Mouse (Mus musculus) liver, embryonic 12.5 days (tissue): ENCODE data around the gene Cd300c2. TPM values are rescaled to one million over a fixed set of nuclear protein-coding genes. Genes with fewer than 3 reads are reported as not detected.

Source experiments
- ATAC-seq: fragments of 200-750 bp; cut with Nextera tagmentation; 2 replicates; pipeline ENCODE4 v1.8.0; 2017; ENCODE audit warnings: moderate number of reproducible peaks, mild to moderate bottlenecking, moderate library complexity
- H3K27ac ChIP-seq: fragments of 300-500 bp; sonication (generic); 2 replicates; pipeline ENCODE4 v1.5.1; 2016; ENCODE audit warnings: mild to moderate bottlenecking
- H3K27me3 ChIP-seq: fragments of 300-500 bp; sonication (generic); replicated peaks from 2 replicates; pipeline ENCODE4 v1.6.1; 2016; ENCODE audit warnings: mild to moderate bottlenecking, moderate library complexity
- H3K36me3 ChIP-seq: fragments of 300-500 bp; sonication (generic); 2 replicates; pipeline ENCODE4 v1.6.1; 2016; ENCODE audit warnings: mild to moderate bottlenecking, moderate library complexity
- H3K4me1 ChIP-seq: fragments of 300-500 bp; sonication (generic); 2 replicates; pipeline ENCODE4 v1.6.1; 2016
- H3K4me2 ChIP-seq: fragments of 300-500 bp; sonication (generic); 2 replicates; pipeline ENCODE4 v1.6.1; 2016; ENCODE audit warnings: mild to moderate bottlenecking, moderate library complexity
- H3K4me3 ChIP-seq: fragments of 300-500 bp; sonication (generic); 2 replicates; pipeline ENCODE4 v1.5.1; 2016; ENCODE audit warnings: mild to moderate bottlenecking, moderate library complexity
- H3K9ac ChIP-seq: fragments of 300-500 bp; sonication (generic); 2 replicates; pipeline ENCODE4 v1.6.1; 2016; ENCODE audit warnings: mild to moderate bottlenecking, moderate library complexity
- H3K9me3 ChIP-seq: fragments of 300-500 bp; sonication (generic); replicated peaks from 2 replicates; pipeline ENCODE4 v1.6.1; 2016; ENCODE audit warnings: mild to moderate bottlenecking, moderate library complexity
- WGBS: fragments of 180-500 bp; shearing (Covaris S2); methylation state at CpG from one replicate; pipeline ENCODE4 v1.1.7; 2016; ENCODE audit not compliant: insufficient replicate concordance; 5-methylcytosine and 5-hydroxymethylcytosine counted together
- polyA plus RNA-seq: library from polyadenylated mRNA; unstranded; fragments of >200 nt; fragmentation: Nextera tagmentation; extraction: Ambion mirVana; gene quantifications from 2 replicates; pipeline ENCODE4 v1.2.1, GENCODE M21; 2016

Cd300c2 gene
- polyA plus RNA-seq, 1 experiment from 2014 or later: 3.4 TPM

DNA sequence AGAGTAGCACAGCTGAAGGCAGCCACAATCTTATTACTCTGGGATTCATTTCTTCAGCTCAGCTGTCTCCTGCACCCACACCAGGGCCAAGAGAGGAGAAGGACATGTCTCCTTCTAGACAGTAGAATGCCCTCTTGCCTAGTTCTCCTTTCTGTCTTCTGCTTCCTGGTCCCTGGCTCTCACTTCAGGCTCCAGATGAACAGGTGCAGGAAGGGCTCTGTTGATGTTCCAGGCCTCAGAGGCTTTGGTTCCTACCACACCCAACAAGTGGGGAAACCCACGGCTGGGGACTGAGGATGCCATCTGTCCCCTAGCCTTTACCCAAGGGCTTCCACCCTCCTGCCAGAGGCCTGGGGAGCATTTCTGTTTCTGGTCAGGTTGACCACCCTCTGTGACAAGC, 41.3 kb downstream of the Cd300c2 start:
- Histone ChIP-seq H3K9me3 (no peaks in the 10 kb centered on the region), H3K27me3 (no peaks in the 10 kb centered on the region), H3K4me3 (no peak overlapping the region), H3K4me2 (no peak overlapping the region), H3K4me1 (peaks cover 11% of the 10 kb centered on the region), H3K9ac (no peak overlapping the region), H3K36me3 (no peaks in the 10 kb centered on the region), H3K27ac (no peak overlapping the region)
- WGBS: 17% methylated on average over 1 of the region's 1 CpGs
- ATAC-seq: no peak

Other genes with a start within 250 kb of the Cd300c2 start
- gene Kif19a, start 236.5 kb downstream of the Cd300c2 start, polyA plus RNA-seq: 0.13 TPM in 1 of 2 replicates, not detected in the other
- gene Btbd17, start 205.9 kb downstream of the Cd300c2 start, polyA plus RNA-seq: not detected in 2 replicates
- gene Gpr142, start 203.0 kb downstream of the Cd300c2 start, polyA plus RNA-seq: not detected in 2 replicates
- 14.3 TPM in 2 replicates for gene Gprc5c, start 150.7 kb downstream of the Cd300c2 start, polyA plus RNA-seq
- 3.7 and 4.6 TPM in 2 replicates for gene Cd300a, start 111.8 kb downstream of the Cd300c2 start, polyA plus RNA-seq
- 0.39 and 0.67 TPM in 2 replicates for gene Cd300lb, start 67.5 kb downstream of the Cd300c2 start, polyA plus RNA-seq
- not detected in 2 replicates for gene Cd300c, start 32.7 kb downstream of the Cd300c2 start, polyA plus RNA-seq
- 0.48 and 0.67 TPM in 2 replicates for gene Cd300ld, start 12.0 kb downstream of the Cd300c2 start, polyA plus RNA-seq
- gene Cd300ld2, start 14.3 kb upstream of the Cd300c2 start, polyA plus RNA-seq: not detected in 2 replicates
- not detected in 2 replicates for gene Cd300ld4, start 25.1 kb upstream of the Cd300c2 start, polyA plus RNA-seq
- gene Cd300ld5, start 35.9 kb upstream of the Cd300c2 start, polyA plus RNA-seq: not detected in 2 replicates
- 0.23 TPM in 1 of 2 replicates, not detected in the other for gene Cd300ld3, start 46.5 kb upstream of the Cd300c2 start, polyA plus RNA-seq
- gene Cd300e, start 60.3 kb upstream of the Cd300c2 start, polyA plus RNA-seq: 0.50 and 0.61 TPM in 2 replicates
- 4.7 and 6.1 TPM in 2 replicates for gene Rab37, start 89.6 kb upstream of the Cd300c2 start, polyA plus RNA-seq
- 0.90 and 1.3 TPM in 2 replicates for gene Cd300lf, start 132.1 kb upstream of the Cd300c2 start, polyA plus RNA-seq
- gene Slc9a3r1, start 161.5 kb upstream of the Cd300c2 start, polyA plus RNA-seq: 74.5 and 75.7 TPM in 2 replicates
- 7.5 and 8.1 TPM in 2 replicates for gene Tmem104, start 185.6 kb upstream of the Cd300c2 start, polyA plus RNA-seq
- 12.8 and 12.9 TPM in 2 replicates for gene Nat9, start 186.0 kb upstream of the Cd300c2 start, polyA plus RNA-seq